Mouse (Mus musculus) olfactory bulb, adult 2 months (tissue): ENCODE results near the gene Fbxw2.

ENCODE experiments used
- CTCF ChIP-seq: fragments of 200-500 bp; IDR thresholded peaks from 2 replicates; pipeline ENCODE4 v1.5.1; 2012; ENCODE audit warnings: low read depth, mild to moderate bottlenecking, low read length, moderate library complexity; ENCODE audit not compliant: insufficient read depth
- POLR2A ChIP-seq: fragments of 200-500 bp; IDR thresholded peaks from 2 replicates; pipeline ENCODE4 v1.6.1; 2012; ENCODE audit warnings: mild to moderate bottlenecking, low read depth, low read length, moderate library complexity; ENCODE audit not compliant: insufficient read depth

DNA sequence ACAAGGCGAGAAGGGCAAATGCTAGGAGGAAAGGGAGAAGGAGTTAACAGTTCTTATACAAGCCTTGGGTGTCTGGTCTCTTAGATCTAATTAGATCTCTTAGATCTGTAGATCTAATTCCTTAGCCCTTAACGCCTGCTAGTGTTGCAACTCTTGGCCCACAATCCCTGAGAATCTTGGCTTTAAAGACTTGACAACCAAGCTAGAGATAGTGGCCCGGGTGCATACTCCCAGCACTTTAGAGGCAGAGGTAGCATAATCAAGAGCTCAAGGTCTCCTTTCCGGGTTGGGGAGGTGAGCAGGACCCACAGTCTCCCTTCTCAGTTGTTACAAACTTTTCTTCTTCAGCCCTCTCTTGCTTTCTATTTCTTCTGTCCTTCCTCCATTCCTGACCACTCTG is 1.5 kb upstream of the Fbxw2 start:
- no peak for TF ChIP-seq POLR2A
- no peak for TF ChIP-seq CTCF
